25 mouse cellular contexts compared by ENCODE assay signal in genomic region chr6:87468372-87468771, GRCm38 (mm10). TPM values are rescaled to one million over a fixed set of nuclear protein-coding genes. Genes with fewer than 3 reads are reported as not detected.
DNase-seq lines count a peak whose midpoint lies in the region; TF ChIP-seq lines count a peak whose summit lies in the region.
"Had no signal": no experiment of that assay in that cellular context is flagged by ENCODE, and none has a peak within 500 bp of the region (broad histone marks: within the 10 kb centered on the region; RNA-seq: fewer than 3 reads in every experiment).

No protein-coding gene starts in this region.

- intact Hi-C loops in gastrocnemius, adult 2 months (cut with DNase I), result no loop called here
- intact Hi-C loops in left cerebral cortex, postnatal 25 days (cut with DNase I), result no loop called here

- DNase-seq in gastrocnemius, adult 2 months, result peak; percentile 34
- DNase-seq in gastrocnemius, postnatal 25 days, result no peak
- peak; percentile 51 for DNase-seq in heart, postnatal 4 days
- DNase-seq in heart, adult 8-10 months (ENCODE audit: low spot score), result no peak
- DNase-seq in fibroblast of lung, adult 2 months (ENCODE audit: low read depth), result peak; percentile 52
- peak; percentile 23 for DNase-seq in lung, postnatal 25 days (ENCODE audit: low spot score)
- DNase-seq in left cerebral cortex, postnatal 25 days (ENCODE audit: low spot score in 2 of 2), result no peak
- no peak for DNase-seq in embryonic facial prominence, embryonic 10.5 days (ENCODE audit: low spot score)
- DNase-seq: cerebellum, adult 2 months; kidney, adult 2 months; kidney, postnatal 25 days; right cerebral cortex, adult 18-20 months; spleen, adult 18-20 months had no signal

- H3K36me3 ChIP-seq in embryonic facial prominence, embryonic 10.5 days (replicated peaks), result no peaks in the 10 kb centered on the region
- H3K36me3 ChIP-seq: forebrain, embryonic 12.5 days; hindbrain, embryonic 13.5 days; limb, embryonic 10.5 days had no signal

- H3K27ac ChIP-seq in gastrocnemius, adult 2 months, result no peak overlapping the region
- no peak overlapping the region for H3K27ac ChIP-seq in embryonic facial prominence, embryonic 10.5 days (replicated peaks)
- H3K27ac ChIP-seq: forebrain, embryonic 12.5 days; hindbrain, embryonic 13.5 days; limb, embryonic 10.5 days had no signal

- H3K4me1 ChIP-seq in embryonic facial prominence, embryonic 10.5 days, result peaks cover 6% of the 10 kb centered on the region

- TF ChIP-seq CTCF in gastrocnemius, adult 2 months (IDR thresholded peaks at IDR 0.05), result no peak

- 91% methylated on average over 10 of the region's 10 CpGs for WGBS in embryonic facial prominence, embryonic 10.5 days

- H3K27me3 ChIP-seq in embryonic facial prominence, embryonic 10.5 days (replicated peaks; ENCODE audit: low read depth, poor library complexity, severe bottlenecking), result no peaks in the 10 kb centered on the region
- H3K27me3 ChIP-seq: CH12.LX; hindbrain, embryonic 13.5 days had no signal

- H3K4me3 ChIP-seq in gastrocnemius, adult 2 months, result no peak overlapping the region
- no peak overlapping the region for H3K4me3 ChIP-seq in embryonic facial prominence, embryonic 10.5 days
- H3K4me3 ChIP-seq: forebrain, embryonic 12.5 days; hindbrain, embryonic 13.5 days; limb, embryonic 10.5 days had no signal

- H3K9me3 ChIP-seq in embryonic facial prominence, embryonic 10.5 days, result no peaks in the 10 kb centered on the region
- H3K9me3 ChIP-seq: forebrain, embryonic 12.5 days; hindbrain, embryonic 13.5 days; limb, embryonic 10.5 days had no signal

RNA-seq across cellular contexts. Expression of gene Bmp10, which starts 39.6 kb away (rescaled TPM):
- not detected for total RNA-seq in gastrocnemius, adult 2 months (2021)
- not detected for total RNA-seq in gastrocnemius, postnatal 25 days (2021)
- total RNA-seq in heart, postnatal 4 days (2021), result 10 to 100 TPM; 61.7 to 65.3 TPM
- 10 to 100 TPM; 20.9 to 75.6 (median 50.9) TPM for total RNA-seq in heart, adult 8-10 months (2022)
- total RNA-seq in left cerebral cortex, postnatal 25 days (2021), result not detected
- not detected in 2 replicates for polyA plus RNA-seq in embryonic facial prominence, embryonic 10.5 days (2016; fragmentation: Nextera tagmentation; extraction: Ambion mirVana)
- total RNA-seq: CH12.LX; layer of hippocampus, adult 8-10 months; MEL had no signal
- polyA plus RNA-seq: cerebellum, adult 2 months; forebrain, embryonic 12.5 days; frontal cortex, adult 2 months; gonadal fat pad, adult 2 months; hindbrain, embryonic 13.5 days; inflammation-experienced regulatory T-cells, adult 6 months; kidney, adult 2 months; limb, embryonic 10.5 days; neural tube, embryonic 11.5 days; stomach, embryonic 14.5 days; thymus, postnatal 0 days had no signal

Comparison
In these comparisons a context has a peak if more than half of its experiments do, and no peak if none do; other contexts are left out.
1. DNase-seq: peak in gastrocnemius, adult 2 months (single experiment), heart, postnatal 4 days (single experiment), fibroblast of lung, adult 2 months (single experiment) and lung, postnatal 25 days (single experiment); none in gastrocnemius, postnatal 25 days (single experiment), heart, adult 8-10 months (single experiment), left cerebral cortex, postnatal 25 days (0 of 2) and embryonic facial prominence, embryonic 10.5 days (single experiment).
2. RNA of gene Bmp10, which starts 39.6 kb away (total RNA-seq): 61.7 to 65.3 TPM in heart, postnatal 4 days and 20.9 to 75.6 TPM in heart, adult 8-10 months; not detected in gastrocnemius, adult 2 months, not detected in gastrocnemius, postnatal 25 days and not detected in left cerebral cortex, postnatal 25 days; every median in the first group is over 10 times any median in the second.